Mouse (Mus musculus) embryonic fibroblast, embryonic 13.5 days (primary cell): Measurements from ENCODE around the gene Ddx19b.

Experiments
- CTCF ChIP-seq: IDR thresholded peaks from 2 replicates; pipeline ENCODE4 v1.5.1; 2011; ENCODE audit warnings: mild to moderate bottlenecking, control low read depth, low read length, moderate library complexity, borderline replicate concordance; ENCODE audit not compliant: insufficient read depth
- POLR2A ChIP-seq: IDR thresholded peaks from 2 replicates; pipeline ENCODE4 v1.6.1; 2011; ENCODE audit warnings: low read depth, mild to moderate bottlenecking, control low read depth, low read length, moderate library complexity

- TF ChIP-seq CTCF: no peak
- TF ChIP-seq POLR2A: no peak
These were observed 22.4 kb upstream of the Ddx19b start for GRCm38 (mm10) chr8:111053827-111054518.
